Mouse (Mus musculus): ENCODE measurements around the gene Capn7. TPM values are rescaled to one million over a fixed set of nuclear protein-coding genes. Genes with fewer than 3 reads are reported as not detected.

Gene Capn7
- polyA plus RNA-seq, 1 experiment from 2014 or later: 41.1 TPM

- Histone ChIP-seq H3K27ac (no peak overlapping the region), H3K9me3 (no peaks in the 10 kb centered on the region), H3K4me2 (no peak overlapping the region), H3K27me3 (no peaks in the 10 kb centered on the region), H3K4me1 (peaks cover 8% of the 10 kb centered on the region; the same call in 1 of the 2 replicates), H3K36me3 (peaks cover 17% of the 10 kb centered on the region), H3K4me3 (no peak overlapping the region), H3K9ac (no peak overlapping the region)
- ATAC-seq (ENCODE audit: insufficient number of reproducible peaks, insufficient read depth, low FRiP score, low TSS enrichment, low read depth): no peak; the same call in 1 of the 2 replicates
- WGBS: 85% methylated on average over 12 of the region's 12 CpGs
These were observed 69.8 kb downstream of the Capn7 start for GRCm38 (mm10) chr14:31406154-31406810.

GRCm38 (mm10) chr14:31407208-31407607, 70.8 kb downstream of the Capn7 start:
- Histone ChIP-seq H3K9ac (no peak overlapping the region), H3K9me3 (no peaks in the 10 kb centered on the region), H3K36me3 (peaks cover 19% of the 10 kb centered on the region), H3K27ac (no peak overlapping the region), H3K4me1 (peaks cover 8% of the 10 kb centered on the region; the same call in 1 of the 2 replicates), H3K4me2 (no peak overlapping the region), H3K27me3 (no peaks in the 10 kb centered on the region), H3K4me3 (no peak overlapping the region)
- no peak for ATAC-seq (ENCODE audit: insufficient number of reproducible peaks, insufficient read depth, low FRiP score, low TSS enrichment, low read depth)
- WGBS: 71% methylated on average over 15 of the region's 15 CpGs

DNA sequence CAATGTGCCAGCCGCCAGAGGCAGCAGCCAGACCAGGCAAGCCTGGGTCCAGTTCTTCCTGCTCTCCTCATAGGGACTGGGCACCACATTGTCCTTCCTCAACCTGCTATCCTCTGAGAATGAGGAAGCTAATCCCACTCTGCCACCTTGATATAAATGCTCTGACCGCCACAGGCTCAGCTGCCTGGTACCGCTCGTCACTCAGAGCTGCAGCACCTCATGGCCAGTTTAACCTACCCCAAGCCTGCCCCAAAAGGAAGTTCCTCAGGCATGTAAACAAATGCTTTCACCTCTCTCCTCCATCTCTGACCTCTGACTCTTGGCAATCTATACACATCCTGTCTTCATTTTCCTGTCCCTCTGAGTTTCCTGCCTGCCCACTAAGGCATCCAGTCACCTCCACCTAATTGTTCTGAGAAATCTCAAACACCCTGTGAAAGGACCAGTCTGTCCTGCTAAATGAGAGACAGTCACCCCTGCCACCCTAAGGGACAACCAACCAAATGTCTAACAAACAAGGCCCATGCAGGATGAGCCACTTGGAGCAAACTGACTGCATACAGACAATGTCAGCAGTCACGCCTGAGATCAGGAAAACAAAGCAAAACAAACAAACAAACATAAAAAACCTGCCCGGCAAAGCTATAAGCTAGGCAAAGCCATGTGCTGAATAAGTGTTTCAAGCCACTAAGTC, 71.6 kb downstream of the Capn7 start:
- WGBS: 46% methylated on average over 6 of the region's 6 CpGs
- Histone ChIP-seq H3K27ac (no peak overlapping the region), H3K36me3 (peaks cover 19% of the 10 kb centered on the region), H3K4me1 (peaks cover 14% of the 10 kb centered on the region), H3K9ac (no peak overlapping the region), H3K4me2 (no peak overlapping the region), H3K27me3 (no peaks in the 10 kb centered on the region), H3K4me3 (no peak overlapping the region), H3K9me3 (no peaks in the 10 kb centered on the region)
- no peak for ATAC-seq (ENCODE audit: insufficient number of reproducible peaks, insufficient read depth, low FRiP score, low TSS enrichment, low read depth)

- Histone ChIP-seq H3K4me3 (no peak overlapping the region), H3K36me3 (peaks cover 19% of the 10 kb centered on the region), H3K9ac (no peak overlapping the region), H3K4me2 (no peak overlapping the region), H3K27ac (no peak overlapping the region), H3K27me3 (no peaks in the 10 kb centered on the region), H3K4me1 (peaks cover 18% of the 10 kb centered on the region), H3K9me3 (no peaks in the 10 kb centered on the region)
- no peak for ATAC-seq (ENCODE audit: insufficient number of reproducible peaks, insufficient read depth, low FRiP score, low TSS enrichment, low read depth)
- 38% methylated on average over 8 of the region's 8 CpGs for WGBS
These were observed 72.2 kb downstream of the Capn7 start for GRCm38 (mm10) chr14:31408666-31409065.

DNA sequence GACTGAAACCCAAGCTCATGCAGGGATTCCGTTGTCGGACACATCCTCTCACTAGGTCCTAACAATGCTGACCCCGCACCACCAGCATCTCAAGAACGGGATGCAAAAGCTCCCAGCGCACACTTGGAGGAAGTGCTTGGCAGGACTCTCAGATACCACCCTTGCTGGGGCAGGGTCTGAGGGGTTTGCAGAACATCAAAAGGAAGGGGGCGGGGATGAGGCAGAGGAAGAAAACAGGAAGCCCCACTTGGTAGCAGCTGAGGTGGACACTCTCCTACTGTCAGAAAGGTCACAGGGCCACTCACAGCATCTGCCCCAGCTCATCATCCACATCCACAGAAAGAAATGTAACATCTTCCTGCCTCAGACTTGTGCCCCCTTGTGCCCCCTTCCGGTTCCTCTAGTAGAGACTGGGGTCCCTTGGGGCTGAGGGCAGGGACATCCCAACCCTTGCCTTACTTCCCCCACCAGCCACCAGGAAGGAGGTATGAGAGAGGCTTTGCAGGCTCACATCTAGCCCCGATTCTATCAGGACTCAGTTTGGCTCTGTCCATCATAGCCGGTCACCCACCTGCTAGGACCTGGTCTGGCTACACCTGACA, 73.8 kb downstream of the Capn7 start:
- Histone ChIP-seq H3K4me2 (no peak overlapping the region), H3K9me3 (no peaks in the 10 kb centered on the region), H3K9ac (no peak overlapping the region), H3K27me3 (no peaks in the 10 kb centered on the region), H3K36me3 (peaks cover 15% of the 10 kb centered on the region), H3K4me3 (no peak overlapping the region), H3K4me1 (peaks cover 33% of the 10 kb centered on the region), H3K27ac (no peak overlapping the region)
- no peak for ATAC-seq (ENCODE audit: insufficient number of reproducible peaks, insufficient read depth, low FRiP score, low TSS enrichment, low read depth)
- WGBS: 78% methylated on average over 9 of the region's 9 CpGs

- H3K27me3 ChIP-seq: no peaks in the 10 kb centered on the region
- ATAC-seq (ENCODE audit: insufficient number of reproducible peaks, insufficient read depth, low FRiP score, low TSS enrichment, low read depth): no peak
- H3K36me3 ChIP-seq: peaks cover 15% of the 10 kb centered on the region
- H3K4me2 ChIP-seq: no peak overlapping the region
- no peaks in the 10 kb centered on the region for H3K9me3 ChIP-seq
- H3K27ac ChIP-seq: no peak overlapping the region
- no peak overlapping the region for H3K4me3 ChIP-seq
- no peak overlapping the region for H3K9ac ChIP-seq
- 74% methylated on average over 4 of the region's 4 CpGs for WGBS
- H3K4me1 ChIP-seq: peaks cover 34% of the 10 kb centered on the region
These were observed 74.3 kb downstream of the Capn7 start for GRCm38 (mm10) chr14:31410737-31411136.

- H3K27ac ChIP-seq: no peak overlapping the region
- H3K4me1 ChIP-seq: peaks cover 38% of the 10 kb centered on the region
- H3K4me2 ChIP-seq: no peak overlapping the region
- no peaks in the 10 kb centered on the region for H3K9me3 ChIP-seq
- H3K9ac ChIP-seq: no peak overlapping the region
- H3K4me3 ChIP-seq: no peak overlapping the region
- ATAC-seq (ENCODE audit: insufficient number of reproducible peaks, insufficient read depth, low FRiP score, low TSS enrichment, low read depth): no peak
- H3K36me3 ChIP-seq: peaks cover 13% of the 10 kb centered on the region
- H3K27me3 ChIP-seq: no peaks in the 10 kb centered on the region
- 62% methylated on average over 10 of the region's 10 CpGs for WGBS
These were observed 76.2 kb downstream of the Capn7 start for GRCm38 (mm10) chr14:31412651-31413056.

GRCm38 (mm10) chr14:31413475-31414086, 77.1 kb downstream of the Capn7 start:
- H3K9me3 ChIP-seq: no peaks in the 10 kb centered on the region
- 29% methylated on average over 6 of the region's 6 CpGs for WGBS
- no peak overlapping the region for H3K9ac ChIP-seq
- H3K27ac ChIP-seq: no peak overlapping the region
- no peak overlapping the region for H3K4me3 ChIP-seq
- ATAC-seq (ENCODE audit: insufficient number of reproducible peaks, insufficient read depth, low FRiP score, low TSS enrichment, low read depth): no peak
- H3K4me1 ChIP-seq: peaks cover 45% of the 10 kb centered on the region
- H3K27me3 ChIP-seq: no peaks in the 10 kb centered on the region
- peaks cover 13% of the 10 kb centered on the region for H3K36me3 ChIP-seq
- no peak overlapping the region for H3K4me2 ChIP-seq

GRCm38 (mm10) chr14:31414235-31414966, 78.0 kb downstream of the Capn7 start:
- H3K4me2 ChIP-seq: no peak overlapping the region
- no peak overlapping the region for H3K9ac ChIP-seq
- no peak overlapping the region for H3K27ac ChIP-seq
- H3K27me3 ChIP-seq: no peaks in the 10 kb centered on the region
- H3K4me1 ChIP-seq: peaks cover 43% of the 10 kb centered on the region
- 61% methylated on average over 10 of the region's 10 CpGs for WGBS
- H3K9me3 ChIP-seq: no peaks in the 10 kb centered on the region
- no peak overlapping the region for H3K4me3 ChIP-seq
- no peak for ATAC-seq (ENCODE audit: insufficient number of reproducible peaks, insufficient read depth, low FRiP score, low TSS enrichment, low read depth)
- H3K36me3 ChIP-seq: peaks cover 13% of the 10 kb centered on the region

DNA sequence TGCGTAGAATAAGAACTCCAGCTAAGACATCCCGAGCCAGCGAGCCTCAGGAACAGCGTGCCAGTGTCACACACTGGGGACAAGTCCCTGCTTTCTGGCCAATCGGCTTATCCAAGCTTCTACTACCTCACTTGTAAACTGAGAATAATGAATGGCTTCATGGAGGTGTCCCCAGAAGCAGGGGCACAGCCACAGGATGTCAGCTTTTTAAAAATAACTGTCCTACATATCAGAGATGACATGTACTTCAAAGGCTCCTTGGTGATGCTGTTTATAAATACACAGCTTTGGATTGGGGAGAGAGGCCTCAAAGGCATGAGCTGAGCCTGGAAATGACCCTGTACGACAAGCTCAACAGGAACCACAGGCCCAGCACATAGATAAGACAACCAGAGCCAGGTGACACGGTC, 78.5 kb downstream of the Capn7 start:
- H3K4me1 ChIP-seq: peaks cover 43% of the 10 kb centered on the region
- H3K27ac ChIP-seq: no peak overlapping the region
- no peak overlapping the region for H3K9ac ChIP-seq

DNA sequence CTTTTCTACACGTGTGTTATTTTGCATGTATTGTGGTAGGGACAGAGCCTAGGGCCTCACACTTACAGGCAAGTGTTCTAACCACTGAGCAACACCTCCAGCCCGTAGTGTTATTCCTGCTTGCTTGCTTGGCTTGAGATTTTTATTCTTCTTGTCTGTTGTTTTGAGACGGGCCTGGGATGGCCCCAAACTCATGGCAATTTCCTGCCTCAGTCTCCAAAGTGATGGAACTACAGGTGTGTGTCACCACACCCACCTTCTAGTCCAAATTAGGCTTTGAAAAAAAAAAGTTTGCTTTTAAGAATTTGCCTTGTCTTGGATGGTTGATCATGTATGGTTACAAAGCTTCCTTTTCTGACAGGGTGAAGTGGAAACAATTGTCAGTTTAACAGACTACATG, 80.0 kb downstream of the Capn7 start:
- no peaks in the 10 kb centered on the region for H3K9me3 ChIP-seq
- ATAC-seq (ENCODE audit: insufficient number of reproducible peaks, insufficient read depth, low FRiP score, low TSS enrichment, low read depth): no peak
- 78% methylated on average over 3 of the region's 3 CpGs for WGBS

More for the DNA sequence above, 78.5 kb downstream of the Capn7 start:
- 61% methylated on average over 7 of the region's 7 CpGs for WGBS
- no peak for ATAC-seq (ENCODE audit: insufficient number of reproducible peaks, insufficient read depth, low FRiP score, low TSS enrichment, low read depth)
- Histone ChIP-seq H3K27me3 (no peaks in the 10 kb centered on the region), H3K4me2 (no peak overlapping the region), H3K4me3 (no peak overlapping the region), H3K36me3 (peaks cover 13% of the 10 kb centered on the region), H3K9me3 (no peaks in the 10 kb centered on the region)

More for the DNA sequence above, 80.0 kb downstream of the Capn7 start:
- H3K4me3 ChIP-seq: no peak overlapping the region
- H3K27me3 ChIP-seq: no peaks in the 10 kb centered on the region
- peaks cover under 1% of the 10 kb centered on the region; the same call in 1 of the 2 replicates for H3K36me3 ChIP-seq
- H3K4me2 ChIP-seq: no peak overlapping the region
- no peak overlapping the region for H3K27ac ChIP-seq
- no peak overlapping the region for H3K9ac ChIP-seq
- peaks cover 40% of the 10 kb centered on the region for H3K4me1 ChIP-seq

Data from embryonic facial prominence, embryonic 13.5 days (tissue).